Mouse (Mus musculus): ENCODE measurements at regions not wholly inside any gene's neighbourhood (a gene's known extent, or its start where the extent isn't known, plus 50 kb on each side); places are given as distances from the start of the nearest gene placed in this dataset.

DNA sequence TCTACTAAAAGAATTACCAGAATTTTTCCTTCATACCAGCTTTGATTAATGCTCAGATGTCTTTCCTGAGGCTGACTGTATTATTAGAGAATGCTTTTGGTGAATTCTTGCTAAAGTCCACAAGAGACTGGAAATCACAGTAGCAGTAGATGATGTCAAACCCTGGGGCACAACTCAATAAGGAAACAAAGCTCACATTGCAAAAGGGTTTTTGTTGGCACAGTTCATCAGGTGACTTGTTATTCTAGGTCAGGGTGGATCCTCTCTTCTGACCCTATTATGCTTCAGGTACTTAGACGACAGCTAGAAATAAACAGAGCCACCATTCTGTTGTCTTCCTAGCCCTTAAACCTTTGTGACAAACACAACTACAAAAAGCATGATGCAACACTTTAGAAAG lies 128.2 kb upstream of the Ahr start:
- no peaks in the 10 kb centered on the region for H3K9me3 ChIP-seq (ENCODE audit: low read length)
- no peak overlapping the region for H3K4me2 ChIP-seq (replicated peaks; ENCODE audit: low read depth, low read length)
- no peak overlapping the region for H3K9ac ChIP-seq (replicated peaks; ENCODE audit: low read length)
- ATAC-seq (ENCODE audit: low FRiP score, low TSS enrichment), result no peak
- H3K27me3 ChIP-seq (ENCODE audit: insufficient read depth, low read length), result no peaks in the 10 kb centered on the region
- 84% methylated on average over 1 of the region's 1 CpGs for WGBS
- no peaks in the 10 kb centered on the region for H3K36me3 ChIP-seq (ENCODE audit: insufficient read depth, low read length)
- no peaks in the 10 kb centered on the region for H3K4me1 ChIP-seq (ENCODE audit: insufficient read depth, low read length)
- H3K27ac ChIP-seq (ENCODE audit: low read length), result no peak overlapping the region
- no peak overlapping the region for H3K4me3 ChIP-seq (ENCODE audit: low read length)

DNA sequence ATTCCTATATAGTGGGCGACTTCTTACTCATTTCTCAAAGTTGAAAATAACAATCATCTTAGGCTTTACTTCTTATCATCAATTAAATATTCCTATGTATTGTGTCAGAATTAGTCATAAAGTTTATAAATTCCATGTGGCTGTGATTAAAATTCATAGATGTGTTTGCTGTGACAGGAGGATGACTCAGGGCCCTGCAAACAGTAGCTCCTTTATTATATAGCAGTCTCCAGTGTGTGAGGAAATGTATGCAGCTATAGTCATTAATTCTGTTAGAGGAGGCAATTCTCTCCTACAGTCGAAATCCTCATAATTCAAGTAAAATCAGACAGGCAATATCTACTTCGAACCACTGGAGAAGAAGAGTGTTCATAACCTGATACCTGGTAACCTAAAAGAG lies 121.7 kb upstream of the Ahr start:
- Histone ChIP-seq H3K4me2 (replicated peaks; ENCODE audit: low read depth, low read length) (no peak overlapping the region), H3K27ac (ENCODE audit: low read length) (no peak overlapping the region), H3K4me3 (ENCODE audit: low read length) (no peak overlapping the region), H3K9ac (replicated peaks; ENCODE audit: low read length) (no peak overlapping the region), H3K4me1 (ENCODE audit: insufficient read depth, low read length) (no peaks in the 10 kb centered on the region), H3K9me3 (ENCODE audit: low read length) (no peaks in the 10 kb centered on the region), H3K27me3 (ENCODE audit: insufficient read depth, low read length) (no peaks in the 10 kb centered on the region), H3K36me3 (ENCODE audit: insufficient read depth, low read length) (no peaks in the 10 kb centered on the region)
- WGBS, result 70% methylated on average over 3 of the region's 3 CpGs
- ATAC-seq (ENCODE audit: low FRiP score, low TSS enrichment), result no peak

DNA sequence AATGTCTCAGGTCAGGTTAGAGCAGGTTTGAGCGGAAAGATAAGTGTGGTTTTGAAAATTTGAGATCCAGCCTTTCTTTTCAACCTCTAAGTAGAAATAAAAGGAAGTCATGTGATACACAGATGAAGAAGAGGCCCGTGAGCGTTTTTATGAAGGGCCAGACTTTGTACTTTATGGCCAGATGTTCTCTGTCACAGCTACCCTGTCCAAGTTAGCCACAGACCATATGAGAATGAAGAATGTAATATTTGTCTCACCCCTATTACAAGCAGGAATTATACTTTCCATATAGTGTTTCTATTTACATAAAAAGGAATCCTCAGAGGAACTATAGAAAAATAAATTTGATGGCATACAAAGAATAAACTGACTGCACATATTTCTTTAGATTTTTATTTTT lies 114.9 kb upstream of the Ahr start:
- no peak for ATAC-seq (ENCODE audit: low FRiP score, low TSS enrichment)
- peaks cover 3% of the 10 kb centered on the region; the same call in 1 of the 2 replicates for H3K9me3 ChIP-seq (ENCODE audit: low read length)

DNA sequence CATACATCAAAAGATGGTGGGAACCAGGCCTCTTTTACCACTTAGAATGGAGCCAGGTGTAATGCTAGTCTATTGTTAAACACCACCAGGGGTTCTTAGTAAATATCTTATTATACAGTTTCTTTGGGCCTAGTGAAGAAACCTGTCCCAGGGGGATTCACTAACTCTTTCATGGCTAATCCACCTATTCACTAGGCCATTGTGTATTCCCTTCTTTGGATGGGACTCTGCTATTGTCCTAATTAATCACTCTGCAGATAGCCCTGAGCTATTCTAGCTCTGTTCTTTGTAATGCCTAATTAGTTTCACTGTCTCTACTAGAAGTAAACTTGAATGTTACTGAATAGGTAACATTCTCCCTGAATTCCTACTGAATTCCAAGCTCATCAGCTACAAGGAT lies 107.6 kb upstream of the Ahr start:
- Histone ChIP-seq H3K4me2 (replicated peaks; ENCODE audit: low read depth, low read length) (no peak overlapping the region), H3K4me3 (ENCODE audit: low read length) (no peak overlapping the region), H3K4me1 (ENCODE audit: insufficient read depth, low read length) (no peaks in the 10 kb centered on the region), H3K36me3 (ENCODE audit: insufficient read depth, low read length) (no peaks in the 10 kb centered on the region), H3K9ac (replicated peaks; ENCODE audit: low read length) (no peak overlapping the region), H3K9me3 (ENCODE audit: low read length) (peaks cover 2% of the 10 kb centered on the region; the same call in 1 of the 2 replicates), H3K27ac (ENCODE audit: low read length) (no peak overlapping the region), H3K27me3 (ENCODE audit: insufficient read depth, low read length) (no peaks in the 10 kb centered on the region)
- ATAC-seq (ENCODE audit: low FRiP score, low TSS enrichment), result no peak

More for the DNA sequence above, 114.9 kb upstream of the Ahr start:
- Histone ChIP-seq H3K4me2 (replicated peaks; ENCODE audit: low read depth, low read length) (no peak overlapping the region), H3K9ac (replicated peaks; ENCODE audit: low read length) (no peak overlapping the region), H3K4me3 (ENCODE audit: low read length) (no peak overlapping the region), H3K4me1 (ENCODE audit: insufficient read depth, low read length) (no peaks in the 10 kb centered on the region), H3K36me3 (ENCODE audit: insufficient read depth, low read length) (no peaks in the 10 kb centered on the region), H3K27ac (ENCODE audit: low read length) (no peak overlapping the region), H3K27me3 (ENCODE audit: insufficient read depth, low read length) (no peaks in the 10 kb centered on the region)
- 62% methylated on average over 3 of the region's 3 CpGs for WGBS

DNA sequence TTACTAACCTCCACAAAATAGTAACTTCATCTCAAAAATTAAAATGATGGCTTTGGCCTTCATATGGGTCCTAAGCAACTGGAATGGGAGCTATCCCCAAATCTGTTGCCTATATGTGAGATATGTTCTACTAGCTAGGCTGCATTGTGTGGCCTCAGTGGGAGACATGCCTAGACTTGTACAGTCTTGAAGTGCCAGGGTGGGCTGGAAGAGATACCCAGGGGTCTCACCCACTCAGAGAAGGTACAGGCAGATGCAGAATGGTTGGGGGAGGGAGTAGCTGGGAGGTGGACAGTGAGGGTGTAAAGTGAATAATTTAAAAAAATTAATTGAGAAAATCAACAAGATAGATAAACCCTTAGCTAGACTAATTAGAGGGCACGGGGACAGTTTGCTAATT lies 106.9 kb upstream of the Ahr start:
- H3K9ac ChIP-seq (replicated peaks; ENCODE audit: low read length), result no peak overlapping the region
- H3K4me1 ChIP-seq (ENCODE audit: insufficient read depth, low read length), result no peaks in the 10 kb centered on the region
- H3K27ac ChIP-seq (ENCODE audit: low read length), result no peak overlapping the region
- H3K27me3 ChIP-seq (ENCODE audit: insufficient read depth, low read length), result no peaks in the 10 kb centered on the region
- no peaks in the 10 kb centered on the region for H3K9me3 ChIP-seq (ENCODE audit: low read length)
- H3K4me2 ChIP-seq (replicated peaks; ENCODE audit: low read depth, low read length), result no peak overlapping the region
- WGBS, result 69% methylated on average over 1 of the region's 1 CpGs
- no peak overlapping the region for H3K4me3 ChIP-seq (ENCODE audit: low read length)
- H3K36me3 ChIP-seq (ENCODE audit: insufficient read depth, low read length), result no peaks in the 10 kb centered on the region
- no peak for ATAC-seq (ENCODE audit: low FRiP score, low TSS enrichment)

DNA sequence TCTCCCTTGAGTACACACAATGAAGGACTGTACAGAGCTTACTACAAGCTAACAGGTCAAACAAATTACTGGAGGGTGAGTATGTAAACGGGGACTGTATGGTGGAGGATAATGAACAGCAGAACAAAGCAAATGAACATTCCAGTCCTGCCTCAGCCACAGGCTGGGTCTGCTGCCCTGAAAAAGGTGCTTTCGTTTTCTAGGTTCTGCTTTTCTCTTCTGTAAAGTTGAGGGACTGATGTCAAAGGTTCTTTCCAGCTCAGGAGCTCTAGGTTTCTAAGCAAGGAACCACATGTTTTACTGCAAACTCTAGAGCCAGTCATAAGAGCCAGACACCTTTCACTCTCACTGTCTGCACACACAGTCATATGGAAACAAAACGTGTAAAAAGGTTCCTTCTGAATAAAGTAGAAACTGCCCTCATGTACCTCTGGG lies 106.1 kb upstream of the Ahr start:
- no peaks in the 10 kb centered on the region for H3K27me3 ChIP-seq (ENCODE audit: insufficient read depth, low read length)
- no peak overlapping the region for H3K4me2 ChIP-seq (replicated peaks; ENCODE audit: low read depth, low read length)
- ATAC-seq (ENCODE audit: low FRiP score, low TSS enrichment), result no peak
- 73% methylated on average over 3 of the region's 3 CpGs for WGBS
- H3K9me3 ChIP-seq (ENCODE audit: low read length), result no peaks in the 10 kb centered on the region
- H3K27ac ChIP-seq (ENCODE audit: low read length), result no peak overlapping the region
- H3K4me3 ChIP-seq (ENCODE audit: low read length), result no peak overlapping the region
- no peaks in the 10 kb centered on the region for H3K36me3 ChIP-seq (ENCODE audit: insufficient read depth, low read length)
- H3K4me1 ChIP-seq (ENCODE audit: insufficient read depth, low read length), result no peaks in the 10 kb centered on the region
- H3K9ac ChIP-seq (replicated peaks; ENCODE audit: low read length), result no peak overlapping the region

DNA sequence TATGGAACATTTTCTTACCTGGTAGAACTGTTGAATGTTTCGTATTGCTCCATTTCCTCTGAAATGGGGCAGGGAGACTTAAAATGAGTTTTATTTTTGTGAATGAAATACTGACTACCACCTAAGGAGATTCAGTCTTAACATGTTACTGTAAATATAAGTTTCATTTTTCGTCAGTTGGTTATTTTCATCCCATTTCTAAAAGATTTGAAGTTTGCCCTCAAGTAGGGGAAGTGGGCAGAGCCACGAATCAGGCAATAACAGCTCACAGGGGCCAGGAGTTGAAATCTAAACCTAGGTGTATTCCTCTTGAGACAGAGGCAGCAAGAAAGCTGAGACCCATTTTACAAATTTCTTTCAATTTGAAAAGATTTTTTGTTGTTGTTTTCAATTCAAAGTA lies 88.6 kb upstream of the Ahr start:
- 71% methylated on average over 3 of the region's 3 CpGs for WGBS
- Histone ChIP-seq H3K9me3 (ENCODE audit: low read length) (no peaks in the 10 kb centered on the region), H3K27me3 (ENCODE audit: insufficient read depth, low read length) (no peaks in the 10 kb centered on the region), H3K4me2 (replicated peaks; ENCODE audit: low read depth, low read length) (no peak overlapping the region), H3K27ac (ENCODE audit: low read length) (no peak overlapping the region), H3K4me1 (ENCODE audit: insufficient read depth, low read length) (no peaks in the 10 kb centered on the region), H3K36me3 (ENCODE audit: insufficient read depth, low read length) (no peaks in the 10 kb centered on the region), H3K9ac (replicated peaks; ENCODE audit: low read length) (no peak overlapping the region), H3K4me3 (ENCODE audit: low read length) (no peak overlapping the region)
- ATAC-seq (ENCODE audit: low FRiP score, low TSS enrichment), result no peak

DNA sequence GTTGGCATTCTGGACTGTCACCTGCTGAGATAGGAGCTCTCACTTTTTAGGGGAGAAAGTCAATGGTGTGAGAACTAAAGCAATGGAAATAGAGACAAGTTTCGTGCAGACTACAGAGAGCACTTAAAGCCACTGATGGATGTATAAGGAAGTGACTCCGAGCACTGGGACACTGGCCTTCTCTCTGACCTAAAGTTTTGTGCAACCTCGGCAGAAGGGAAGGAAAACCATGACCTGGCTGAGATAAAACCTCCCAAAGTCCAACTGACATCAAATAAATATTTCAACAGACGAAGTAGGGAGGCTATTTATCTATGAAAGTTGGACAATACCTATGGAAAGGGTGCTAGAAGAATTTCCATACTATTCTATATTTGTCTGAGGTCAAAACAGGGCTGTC lies 80.0 kb upstream of the Ahr start:
- WGBS, result 58% methylated on average over 4 of the region's 4 CpGs
- ATAC-seq (ENCODE audit: low FRiP score, low TSS enrichment), result no peak
- no peak overlapping the region for H3K27ac ChIP-seq (ENCODE audit: low read length)
- H3K36me3 ChIP-seq (ENCODE audit: insufficient read depth, low read length), result no peaks in the 10 kb centered on the region
- H3K4me2 ChIP-seq (replicated peaks; ENCODE audit: low read depth, low read length), result no peak overlapping the region
- H3K9me3 ChIP-seq (ENCODE audit: low read length), result no peaks in the 10 kb centered on the region
- no peaks in the 10 kb centered on the region for H3K4me1 ChIP-seq (ENCODE audit: insufficient read depth, low read length)
- no peak overlapping the region for H3K9ac ChIP-seq (replicated peaks; ENCODE audit: low read length)
- H3K27me3 ChIP-seq (ENCODE audit: insufficient read depth, low read length), result no peaks in the 10 kb centered on the region
- H3K4me3 ChIP-seq (ENCODE audit: low read length), result no peak overlapping the region

DNA sequence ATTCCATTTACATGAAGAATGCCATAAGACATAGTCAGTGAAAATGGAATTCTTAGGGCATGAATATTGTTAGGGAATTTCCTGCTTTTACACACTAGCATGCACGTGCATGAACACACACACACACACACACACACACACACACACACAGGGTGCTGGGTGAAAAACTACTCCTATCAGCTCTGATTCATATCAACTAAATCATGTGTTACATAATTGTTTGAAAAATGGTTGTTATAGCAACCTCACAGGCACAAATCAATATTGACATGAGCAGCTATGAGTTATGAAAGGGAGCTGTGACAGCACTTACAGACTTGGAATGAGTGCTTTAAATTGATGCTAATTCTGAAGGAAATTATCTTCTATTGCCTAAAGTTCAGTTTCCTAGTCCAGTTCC lies 72.8 kb upstream of the Ahr start:
- no peak overlapping the region for H3K27ac ChIP-seq (ENCODE audit: low read length)
- no peak overlapping the region for H3K4me2 ChIP-seq (replicated peaks; ENCODE audit: low read depth, low read length)
- H3K9me3 ChIP-seq (ENCODE audit: low read length), result no peaks in the 10 kb centered on the region
- H3K27me3 ChIP-seq (ENCODE audit: insufficient read depth, low read length), result no peaks in the 10 kb centered on the region
- H3K36me3 ChIP-seq (ENCODE audit: insufficient read depth, low read length), result no peaks in the 10 kb centered on the region
- no peak overlapping the region for H3K9ac ChIP-seq (replicated peaks; ENCODE audit: low read length)
- no peaks in the 10 kb centered on the region for H3K4me1 ChIP-seq (ENCODE audit: insufficient read depth, low read length)
- WGBS, result 79% methylated on average over 1 of the region's 1 CpGs
- no peak overlapping the region for H3K4me3 ChIP-seq (ENCODE audit: low read length)
- no peak for ATAC-seq (ENCODE audit: low FRiP score, low TSS enrichment)

DNA sequence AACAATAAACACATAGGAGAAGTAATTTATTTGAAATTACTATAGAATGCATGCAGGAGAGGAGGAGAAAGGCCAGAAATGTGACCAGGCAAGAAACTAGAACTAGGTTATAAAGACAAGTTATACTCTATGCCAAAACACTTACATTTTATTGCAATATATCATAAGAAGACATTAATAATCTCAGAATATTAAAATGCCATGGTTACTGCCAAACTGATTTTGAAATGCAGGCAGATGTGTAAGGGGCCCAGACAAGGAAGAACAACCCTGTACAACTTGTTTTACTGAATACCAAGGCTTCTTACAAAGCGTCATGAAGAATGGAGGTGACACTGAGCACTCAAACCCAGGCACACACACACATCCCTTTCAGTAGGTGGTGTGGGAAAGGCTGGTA lies 68.9 kb upstream of the Ahr start:
- 85% methylated on average over 1 of the region's 1 CpGs for WGBS
- H3K27ac ChIP-seq (ENCODE audit: low read length), result no peak overlapping the region

DNA sequence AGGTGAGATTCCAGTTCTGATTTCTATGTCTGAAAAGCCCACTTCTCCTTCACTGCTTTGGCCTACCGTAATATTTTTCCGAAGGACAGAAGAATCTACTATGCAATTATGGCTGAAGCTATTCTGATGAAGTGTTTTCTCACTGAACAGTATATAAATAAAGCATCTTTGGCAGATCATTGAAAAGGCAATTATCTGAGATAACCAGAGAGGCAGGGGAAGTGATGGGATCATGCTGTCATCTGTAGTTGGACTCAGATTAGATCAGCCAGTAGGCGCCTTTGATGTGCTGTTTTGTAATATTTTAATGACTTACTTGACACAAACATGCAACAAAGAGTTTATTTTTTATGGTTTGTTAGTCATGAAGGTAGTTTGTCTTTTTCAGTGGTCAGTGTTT lies 67.8 kb upstream of the Ahr start:
- no peaks in the 10 kb centered on the region for H3K4me1 ChIP-seq (ENCODE audit: insufficient read depth, low read length)
- no peaks in the 10 kb centered on the region for H3K9me3 ChIP-seq (ENCODE audit: low read length)
- no peaks in the 10 kb centered on the region for H3K36me3 ChIP-seq (ENCODE audit: insufficient read depth, low read length)
- H3K27ac ChIP-seq (ENCODE audit: low read length), result no peak overlapping the region
- no peaks in the 10 kb centered on the region for H3K27me3 ChIP-seq (ENCODE audit: insufficient read depth, low read length)
- ATAC-seq (ENCODE audit: low FRiP score, low TSS enrichment), result no peak
- no peak overlapping the region for H3K9ac ChIP-seq (replicated peaks; ENCODE audit: low read length)
- 94% methylated on average over 3 of the region's 3 CpGs for WGBS
- no peak overlapping the region for H3K4me2 ChIP-seq (replicated peaks; ENCODE audit: low read depth, low read length)
- H3K4me3 ChIP-seq (ENCODE audit: low read length), result no peak overlapping the region

More for the DNA sequence above, 68.9 kb upstream of the Ahr start:
- no peaks in the 10 kb centered on the region for H3K9me3 ChIP-seq (ENCODE audit: low read length)
- no peaks in the 10 kb centered on the region for H3K4me1 ChIP-seq (ENCODE audit: insufficient read depth, low read length)
- no peaks in the 10 kb centered on the region for H3K27me3 ChIP-seq (ENCODE audit: insufficient read depth, low read length)
- ATAC-seq (ENCODE audit: low FRiP score, low TSS enrichment), result no peak
- no peak overlapping the region for H3K4me3 ChIP-seq (ENCODE audit: low read length)
- no peak overlapping the region for H3K9ac ChIP-seq (replicated peaks; ENCODE audit: low read length)
- no peak overlapping the region for H3K4me2 ChIP-seq (replicated peaks; ENCODE audit: low read depth, low read length)
- H3K36me3 ChIP-seq (ENCODE audit: insufficient read depth, low read length), result no peaks in the 10 kb centered on the region
